Mouse (Mus musculus): ENCODE measurements around the gene Rfx6. TPM values are rescaled to one million over a fixed set of nuclear protein-coding genes. Genes with fewer than 3 reads are reported as not detected.

The Rfx6 gene
- total and polyA plus RNA-seq, 3 experiments: not detected

DNA sequence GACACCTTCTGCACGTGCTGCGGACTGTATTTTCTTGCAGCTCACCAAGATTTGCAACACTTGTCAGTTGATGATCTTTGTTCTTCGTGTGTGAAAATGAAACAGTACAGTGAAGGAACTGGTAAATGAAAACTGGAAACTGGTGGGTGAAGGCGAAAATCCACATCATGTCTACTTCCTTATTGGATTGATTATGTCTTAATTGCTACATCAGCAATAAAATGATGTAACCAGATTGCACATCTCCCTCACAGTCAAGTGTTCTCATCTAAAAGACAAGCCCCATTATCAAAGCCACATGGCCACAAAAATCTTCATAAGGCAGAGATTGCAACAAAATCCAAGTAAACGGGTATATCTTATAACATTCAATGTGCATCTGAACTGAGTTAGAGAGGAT lies 83.9 kb downstream of the Rfx6 start:
- Histone ChIP-seq H3K4me3 (ENCODE audit: control insufficient read depth in 1 of 2, insufficient read depth in 1 of 2, low read depth in 2 of 2, low read length in 2 of 2) (no peak overlapping the region), H3K9ac (ENCODE audit: control insufficient read depth, low read depth, low read length, poor library complexity, severe bottlenecking) (no peak overlapping the region), H3K36me3 (ENCODE audit: control insufficient read depth in 1 of 2, insufficient read depth in 2 of 2, low read length in 2 of 2) (no peaks in the 10 kb centered on the region), H3K79me2 (ENCODE audit: control insufficient read depth, insufficient read depth, low read length, poor library complexity) (no peaks in the 10 kb centered on the region), H3K27ac (ENCODE audit: control insufficient read depth, low read depth, low read length) (no peak overlapping the region), H3K4me1 (ENCODE audit: control insufficient read depth in 1 of 2, insufficient read depth in 2 of 2, low read length in 2 of 2) (no peaks in the 10 kb centered on the region), H3K9me3 (replicated peaks; ENCODE audit: insufficient read depth, low read length) (no peaks in the 10 kb centered on the region), H3K27me3 (ENCODE audit: control insufficient read depth in 1 of 2, insufficient read depth in 2 of 2, low read length in 2 of 2) (no peaks in the 10 kb centered on the region)
- no peak for TF ChIP-seq JUND (IDR thresholded peaks at IDR 0.05; ENCODE audit: low read depth, low read length)
- TF ChIP-seq CTCF (IDR thresholded peaks at IDR 0.05 in 2 of 3, conservative IDR thresholded peaks at IDR 0.05 in 1 of 3; ENCODE audit: control insufficient read depth in 1 of 3, insufficient read depth in 1 of 3, low read depth in 2 of 3, low read length in 3 of 3, poor library complexity in 1 of 3, severe bottlenecking in 1 of 3): no peak
- TF ChIP-seq E2F4 (IDR thresholded peaks at IDR 0.05; ENCODE audit: borderline replicate concordance, low read depth, low read length): no peak
- no peak for TF ChIP-seq GABPA (IDR thresholded peaks at IDR 0.05; ENCODE audit: low read depth, low read length)
- DNase-seq (ENCODE audit: low read depth, low spot score): no peak

DNA sequence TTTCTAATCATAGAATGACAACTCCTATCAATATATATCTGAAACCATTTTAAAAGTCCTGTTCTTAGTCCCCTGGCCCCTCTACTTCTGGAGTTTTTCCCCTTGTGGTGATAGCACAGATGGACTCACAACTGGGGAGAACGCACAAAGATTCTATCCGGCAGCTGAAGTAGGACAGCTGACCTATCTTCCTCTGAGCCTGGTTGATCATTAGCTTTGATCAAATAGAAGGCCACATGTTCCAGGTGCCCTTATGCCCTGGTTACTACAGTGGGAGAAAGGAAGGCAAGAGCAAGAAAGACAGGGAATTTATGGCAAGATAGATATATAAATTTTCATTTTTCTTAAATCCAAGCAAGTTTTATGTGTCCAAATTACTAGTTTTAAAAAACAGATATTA lies 85.7 kb downstream of the Rfx6 start:
- DNase-seq (ENCODE audit: low read depth, low spot score): no peak
- no peaks in the 10 kb centered on the region for H3K9me3 ChIP-seq (replicated peaks; ENCODE audit: insufficient read depth, low read length)
- no peak for TF ChIP-seq USF1 (IDR thresholded peaks at IDR 0.05; ENCODE audit: low read depth, low read length)

DNA sequence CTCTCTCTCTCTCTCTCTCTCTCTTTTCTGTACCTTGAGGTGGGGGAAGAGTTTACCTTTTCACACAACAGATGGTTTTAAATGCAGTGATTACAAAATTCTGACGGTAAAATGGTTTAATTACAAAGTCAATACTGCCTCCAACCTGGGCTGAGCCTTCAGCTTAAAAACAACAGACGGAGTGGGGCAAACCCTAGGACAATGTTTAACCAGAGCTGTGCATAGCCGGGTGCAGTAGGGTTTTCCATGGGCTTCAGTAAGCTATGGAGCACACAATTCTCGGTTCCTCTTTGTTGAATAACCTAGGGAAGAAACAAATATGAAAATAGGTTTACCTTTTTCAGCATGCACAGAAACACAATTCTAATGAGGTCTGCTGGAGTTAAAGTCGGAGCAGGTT lies 90.9 kb downstream of the Rfx6 start:
- H3K4me3 ChIP-seq (ENCODE audit: control insufficient read depth in 1 of 2, insufficient read depth in 1 of 2, low read depth in 2 of 2, low read length in 2 of 2): no peak overlapping the region
- H3K4me1 ChIP-seq (ENCODE audit: control insufficient read depth in 1 of 2, insufficient read depth in 2 of 2, low read length in 2 of 2): no peaks in the 10 kb centered on the region
- no peak for DNase-seq (ENCODE audit: low read depth, low spot score)
- H3K36me3 ChIP-seq (ENCODE audit: control insufficient read depth in 1 of 2, insufficient read depth in 2 of 2, low read length in 2 of 2): no peaks in the 10 kb centered on the region
- H3K27me3 ChIP-seq (ENCODE audit: control insufficient read depth in 1 of 2, insufficient read depth in 2 of 2, low read length in 2 of 2): peaks cover 0 to 1% of the 10 kb centered on the region in 2 experiments; a peak in 2 of 4 replicates
- H3K79me2 ChIP-seq (ENCODE audit: control insufficient read depth, insufficient read depth, low read length, poor library complexity): no peaks in the 10 kb centered on the region
- no peak for TF ChIP-seq NRF1 (IDR thresholded peaks at IDR 0.05; ENCODE audit: insufficient read depth, low read depth, low read length, poor library complexity, severe bottlenecking)
- no peak for TF ChIP-seq TCF12 (IDR thresholded peaks at IDR 0.05; ENCODE audit: low read depth, low read length)
- no peak for TF ChIP-seq CTCF (IDR thresholded peaks at IDR 0.05 in 2 of 3, conservative IDR thresholded peaks at IDR 0.05 in 1 of 3; ENCODE audit: control insufficient read depth in 1 of 3, insufficient read depth in 1 of 3, low read depth in 2 of 3, low read length in 3 of 3, poor library complexity in 1 of 3, severe bottlenecking in 1 of 3)
- no peak for TF ChIP-seq MAFK (IDR thresholded peaks at IDR 0.05; ENCODE audit: borderline replicate concordance, low read depth, low read length)
- no peak for TF ChIP-seq TAL1 (IDR thresholded peaks at IDR 0.05; ENCODE audit: low read length)
- no peak for TF ChIP-seq USF2 (IDR thresholded peaks at IDR 0.05; ENCODE audit: borderline replicate concordance in 1 of 2, insufficient read depth in 1 of 2, low read depth in 1 of 2, low read length in 2 of 2)
- TF ChIP-seq MYB (IDR thresholded peaks at IDR 0.05; ENCODE audit: low read depth, low read length): no peak
- no peak for TF ChIP-seq GATA1 (IDR thresholded peaks at IDR 0.05; ENCODE audit: low read depth, low read length)
- no peak for TF ChIP-seq RCOR1 (IDR thresholded peaks at IDR 0.05; ENCODE audit: low read depth, low read length)
- TF ChIP-seq MAZ (IDR thresholded peaks at IDR 0.05; ENCODE audit: low read depth, low read length): no peak
- TF ChIP-seq POLR2AphosphoS5 (IDR thresholded peaks at IDR 0.05; ENCODE audit: borderline replicate concordance, low read depth, low read length): no peak
- no peak for TF ChIP-seq RAD21 (IDR thresholded peaks at IDR 0.05; ENCODE audit: low read depth, low read length)
- no peak for TF ChIP-seq ZC3H11A (IDR thresholded peaks at IDR 0.05; ENCODE audit: low read depth, low read length)
- no peak for TF ChIP-seq POLR2A (IDR thresholded peaks at IDR 0.05; ENCODE audit: control insufficient read depth in 1 of 2, insufficient read depth in 1 of 2, low read depth in 1 of 2, low read length in 2 of 2, poor library complexity in 1 of 2)
- no peak for TF ChIP-seq MXI1 (IDR thresholded peaks at IDR 0.05; ENCODE audit: low read depth, low read length)
- TF ChIP-seq USF1 (IDR thresholded peaks at IDR 0.05; ENCODE audit: low read depth, low read length): no peak
- no peak for TF ChIP-seq MEF2A (IDR thresholded peaks at IDR 0.05; ENCODE audit: extremely low read depth, insufficient replicate concordance, low read depth, low read length, poor library complexity, severe bottlenecking)
- TF ChIP-seq SMC3 (IDR thresholded peaks at IDR 0.05; ENCODE audit: low read depth, low read length): no peak
- no peak overlapping the region for H3K27ac ChIP-seq (ENCODE audit: control insufficient read depth, low read depth, low read length)
- H3K9ac ChIP-seq (ENCODE audit: control insufficient read depth, low read depth, low read length, poor library complexity, severe bottlenecking): no peak overlapping the region
- no peaks in the 10 kb centered on the region for H3K9me3 ChIP-seq (replicated peaks; ENCODE audit: insufficient read depth, low read length)

More for the DNA sequence above, 85.7 kb downstream of the Rfx6 start:
- no peaks in the 10 kb centered on the region for H3K36me3 ChIP-seq (ENCODE audit: control insufficient read depth in 1 of 2, insufficient read depth in 2 of 2, low read length in 2 of 2)
- peaks cover 0 to 1% of the 10 kb centered on the region in 2 experiments; a peak in 2 of 4 replicates for H3K27me3 ChIP-seq (ENCODE audit: control insufficient read depth in 1 of 2, insufficient read depth in 2 of 2, low read length in 2 of 2)
- no peaks in the 10 kb centered on the region for H3K79me2 ChIP-seq (ENCODE audit: control insufficient read depth, insufficient read depth, low read length, poor library complexity)
- no peaks in the 10 kb centered on the region for H3K4me1 ChIP-seq (ENCODE audit: control insufficient read depth in 1 of 2, insufficient read depth in 2 of 2, low read length in 2 of 2)
- H3K9ac ChIP-seq (ENCODE audit: control insufficient read depth, low read depth, low read length, poor library complexity, severe bottlenecking): no peak overlapping the region
- no peak overlapping the region for H3K4me3 ChIP-seq (ENCODE audit: control insufficient read depth in 1 of 2, insufficient read depth in 1 of 2, low read depth in 2 of 2, low read length in 2 of 2)
- H3K27ac ChIP-seq (ENCODE audit: control insufficient read depth, low read depth, low read length): no peak overlapping the region
